Mouse (Mus musculus) limb, embryonic 10.5 days (tissue): Measurements from ENCODE around the gene Nrxn1. TPM values are rescaled to one million over a fixed set of nuclear protein-coding genes. Genes with fewer than 3 reads are reported as not detected.
A peak's percentile ranks its signal among the peaks of the same experiment; 100 is the strongest.

Source experiments
- DNase-seq: peaks from one replicate; pipeline ENCODE4 v3.0.0-alpha.2; 2017; ENCODE audit warnings: low spot score
- H3K27ac ChIP-seq: fragments of 300-500 bp; sonication (generic); 2 replicates; pipeline ENCODE4 v1.5.1; 2016; ENCODE audit warnings: mild to moderate bottlenecking
- H3K27me3 ChIP-seq: fragments of 300-500 bp; sonication (generic); 2 replicates; pipeline ENCODE4 v1.6.1; 2016; ENCODE audit warnings: low read depth, mild to moderate bottlenecking; ENCODE audit not compliant: poor library complexity, severe bottlenecking
- H3K36me3 ChIP-seq: fragments of 300-500 bp; sonication (generic); 2 replicates; pipeline ENCODE4 v1.6.1; 2016; ENCODE audit warnings: mild to moderate bottlenecking, moderate library complexity
- H3K4me1 ChIP-seq: fragments of 300-500 bp; sonication (generic); 2 replicates; pipeline ENCODE4 v1.6.1; 2016
- H3K4me3 ChIP-seq: fragments of 300-500 bp; sonication (generic); 2 replicates; pipeline ENCODE4 v1.5.1; 2016; ENCODE audit warnings: mild to moderate bottlenecking, moderate library complexity
- H3K9me3 ChIP-seq: fragments of 300-500 bp; sonication (generic); replicated peaks from 2 replicates; pipeline ENCODE4 v1.6.1; 2016; ENCODE audit warnings: mild to moderate bottlenecking
- WGBS: fragments of 180-500 bp; shearing (Covaris S2); methylation state at CpG from one replicate; pipeline ENCODE4 v1.1.7; 2016; 5-methylcytosine and 5-hydroxymethylcytosine counted together
- polyA plus RNA-seq: library from polyadenylated mRNA; unstranded; fragments of >200 nt; fragmentation: Nextera tagmentation; extraction: Ambion mirVana; gene quantifications from 2 replicates; pipeline ENCODE4 v1.2.1, GENCODE M21; 2016

Gene Nrxn1
- polyA plus RNA-seq, 1 experiment from 2014 or later, result 1.8 TPM

GRCm38 (mm10) chr17:90454356-90454737 is 638.5 kb downstream of the Nrxn1 start:
- Histone ChIP-seq H3K4me3 (peak overlapping the region; percentile 70), H3K36me3 (no peaks in the 10 kb centered on the region), H3K9me3 (no peaks in the 10 kb centered on the region), H3K4me1 (peaks cover 20% of the 10 kb centered on the region), H3K27me3 (peaks cover 47% of the 10 kb centered on the region), H3K27ac (0 out of 2 replicates have a peak overlapping the region, but pooled peaks have one; percentile 68)
- 2% methylated on average over 15 of the region's 15 CpGs for WGBS
- peak; percentile 44 for DNase-seq

GRCm38 (mm10) chr17:90453280-90453679 is 639.6 kb downstream of the Nrxn1 start:
- Histone ChIP-seq H3K27ac (no peak overlapping the region), H3K4me3 (no peak overlapping the region), H3K36me3 (no peaks in the 10 kb centered on the region), H3K9me3 (no peaks in the 10 kb centered on the region), H3K27me3 (peaks cover 47% of the 10 kb centered on the region), H3K4me1 (peaks cover 20% of the 10 kb centered on the region)
- 60% methylated on average over 4 of the region's 4 CpGs for WGBS
- no peak for DNase-seq

- 87% methylated on average over 2 of the region's 2 CpGs for WGBS
These were observed 640.1 kb downstream of the Nrxn1 start for GRCm38 (mm10) chr17:90452770-90453169.

GRCm38 (mm10) chr17:90451384-90451783 is 641.5 kb downstream of the Nrxn1 start:
- peaks cover 20% of the 10 kb centered on the region for H3K4me1 ChIP-seq
- H3K9me3 ChIP-seq, result no peaks in the 10 kb centered on the region
- 66% methylated on average over 2 of the region's 2 CpGs for WGBS
- peaks cover 39% of the 10 kb centered on the region for H3K27me3 ChIP-seq
- no peak for DNase-seq
- H3K27ac ChIP-seq, result no peak overlapping the region
- no peaks in the 10 kb centered on the region for H3K36me3 ChIP-seq
- H3K4me3 ChIP-seq, result no peak overlapping the region

More at GRCm38 (mm10) chr17:90452770-90453169, 640.1 kb downstream of the Nrxn1 start:
- no peak overlapping the region for H3K27ac ChIP-seq
- H3K4me1 ChIP-seq, result peaks cover 20% of the 10 kb centered on the region
- H3K4me3 ChIP-seq, result no peak overlapping the region
- H3K36me3 ChIP-seq, result no peaks in the 10 kb centered on the region
- peaks cover 47% of the 10 kb centered on the region for H3K27me3 ChIP-seq
- no peak for DNase-seq
- H3K9me3 ChIP-seq, result no peaks in the 10 kb centered on the region

- DNase-seq, result no peak
These were observed 649.8 kb downstream of the Nrxn1 start for GRCm38 (mm10) chr17:90443067-90443466.

GRCm38 (mm10) chr17:90435836-90436235 is 657.0 kb downstream of the Nrxn1 start:
- Histone ChIP-seq H3K9me3 (no peaks in the 10 kb centered on the region), H3K36me3 (no peaks in the 10 kb centered on the region), H3K4me1 (no peaks in the 10 kb centered on the region), H3K27ac (no peak overlapping the region), H3K4me3 (no peak overlapping the region), H3K27me3 (no peaks in the 10 kb centered on the region)
- no peak for DNase-seq

More at GRCm38 (mm10) chr17:90443067-90443466, 649.8 kb downstream of the Nrxn1 start:
- no peaks in the 10 kb centered on the region for H3K36me3 ChIP-seq
- H3K27me3 ChIP-seq, result no peaks in the 10 kb centered on the region
- H3K4me3 ChIP-seq, result no peak overlapping the region
- no peaks in the 10 kb centered on the region for H3K9me3 ChIP-seq
- no peak overlapping the region for H3K27ac ChIP-seq
- no peaks in the 10 kb centered on the region for H3K4me1 ChIP-seq

- 65% methylated on average over 2 of the region's 2 CpGs for WGBS
- Histone ChIP-seq H3K9me3 (no peaks in the 10 kb centered on the region), H3K4me1 (no peaks in the 10 kb centered on the region)
These were observed 657.5 kb downstream of the Nrxn1 start for GRCm38 (mm10) chr17:90435371-90435770.

GRCm38 (mm10) chr17:90430211-90430610 is 662.7 kb downstream of the Nrxn1 start:
- Histone ChIP-seq H3K27ac (no peak overlapping the region), H3K9me3 (no peaks in the 10 kb centered on the region), H3K4me3 (no peak overlapping the region), H3K4me1 (no peaks in the 10 kb centered on the region), H3K36me3 (no peaks in the 10 kb centered on the region), H3K27me3 (no peaks in the 10 kb centered on the region)
- DNase-seq, result no peak
- 92% methylated on average over 1 of the region's 1 CpGs for WGBS

More at GRCm38 (mm10) chr17:90435371-90435770, 657.5 kb downstream of the Nrxn1 start:
- Histone ChIP-seq H3K36me3 (no peaks in the 10 kb centered on the region), H3K4me3 (no peak overlapping the region), H3K27ac (no peak overlapping the region), H3K27me3 (no peaks in the 10 kb centered on the region)
- no peak for DNase-seq

GRCm38 (mm10) chr17:90425974-90426373 is 666.9 kb downstream of the Nrxn1 start:
- Histone ChIP-seq H3K27me3 (no peaks in the 10 kb centered on the region), H3K4me3 (no peak overlapping the region), H3K36me3 (no peaks in the 10 kb centered on the region), H3K27ac (no peak overlapping the region), H3K9me3 (no peaks in the 10 kb centered on the region), H3K4me1 (no peaks in the 10 kb centered on the region)
- WGBS, result 91% methylated on average over 3 of the region's 3 CpGs
- no peak for DNase-seq

- Histone ChIP-seq H3K9me3 (no peaks in the 10 kb centered on the region), H3K4me3 (no peak overlapping the region), H3K27me3 (no peaks in the 10 kb centered on the region), H3K27ac (no peak overlapping the region), H3K36me3 (no peaks in the 10 kb centered on the region), H3K4me1 (no peaks in the 10 kb centered on the region)
- no peak for DNase-seq
- WGBS, result 90% methylated on average over 3 of the region's 3 CpGs
These were observed 670.3 kb downstream of the Nrxn1 start for GRCm38 (mm10) chr17:90422591-90422990.

GRCm38 (mm10) chr17:90420757-90421156 is 672.1 kb downstream of the Nrxn1 start:
- Histone ChIP-seq H3K9me3 (no peaks in the 10 kb centered on the region), H3K36me3 (no peaks in the 10 kb centered on the region), H3K4me1 (no peaks in the 10 kb centered on the region), H3K4me3 (no peak overlapping the region), H3K27me3 (no peaks in the 10 kb centered on the region), H3K27ac (no peak overlapping the region)
- 97% methylated on average over 2 of the region's 2 CpGs for WGBS
- DNase-seq, result no peak

GRCm38 (mm10) chr17:90419615-90420014 is 673.3 kb downstream of the Nrxn1 start:
- Histone ChIP-seq H3K9me3 (no peaks in the 10 kb centered on the region), H3K4me1 (no peaks in the 10 kb centered on the region), H3K4me3 (no peak overlapping the region), H3K27ac (no peak overlapping the region), H3K27me3 (no peaks in the 10 kb centered on the region), H3K36me3 (no peaks in the 10 kb centered on the region)
- WGBS, result 79% methylated on average over 1 of the region's 1 CpGs
- DNase-seq, result no peak

- H3K4me3 ChIP-seq, result no peak overlapping the region
- no peak for DNase-seq
- no peaks in the 10 kb centered on the region for H3K9me3 ChIP-seq
- H3K4me1 ChIP-seq, result no peaks in the 10 kb centered on the region
- no peaks in the 10 kb centered on the region for H3K27me3 ChIP-seq
- H3K36me3 ChIP-seq, result no peaks in the 10 kb centered on the region
- H3K27ac ChIP-seq, result no peak overlapping the region
These were observed 696.5 kb downstream of the Nrxn1 start for GRCm38 (mm10) chr17:90396357-90396756.

GRCm38 (mm10) chr17:90394606-90395005 is 698.3 kb downstream of the Nrxn1 start:
- WGBS, result 88% methylated on average over 6 of the region's 6 CpGs
- H3K36me3 ChIP-seq, result no peaks in the 10 kb centered on the region
- no peak overlapping the region for H3K27ac ChIP-seq
- H3K9me3 ChIP-seq, result no peaks in the 10 kb centered on the region
- peaks cover 4% of the 10 kb centered on the region; the same call in 1 of the 2 replicates for H3K4me1 ChIP-seq
- no peak for DNase-seq
- no peaks in the 10 kb centered on the region for H3K27me3 ChIP-seq
- no peak overlapping the region for H3K4me3 ChIP-seq
